Mouse (Mus musculus): ENCODE results near the gene Sema4d.

Sema4d gene

GRCm38 (mm10) chr13:51740776-51741175 lies 52.8 kb downstream of the Sema4d start:
- no peak for DNase-seq (ENCODE audit: low read depth, low spot score)
- no peaks in the 10 kb centered on the region; the same call in 1 of the 2 replicates for H3K36me3 ChIP-seq (ENCODE audit: control insufficient read depth, insufficient read depth, low read length, poor library complexity, severe bottlenecking)
- no peaks in the 10 kb centered on the region for H3K27me3 ChIP-seq (ENCODE audit: control insufficient read depth, insufficient read depth, low read length, poor library complexity, severe bottlenecking)

- DNase-seq (ENCODE audit: low read depth, low spot score), result no peak
- H3K27me3 ChIP-seq (ENCODE audit: control insufficient read depth, insufficient read depth, low read length, poor library complexity, severe bottlenecking), result no peaks in the 10 kb centered on the region
- H3K36me3 ChIP-seq (ENCODE audit: control insufficient read depth, insufficient read depth, low read length, poor library complexity, severe bottlenecking), result no peaks in the 10 kb centered on the region; the same call in 1 of the 2 replicates
Measured at GRCm38 (mm10) chr13:51739713-51740112, 53.8 kb downstream of the Sema4d start.

- DNase-seq (ENCODE audit: low read depth, low spot score), result no peak
- H3K27me3 ChIP-seq (ENCODE audit: control insufficient read depth, insufficient read depth, low read length, poor library complexity, severe bottlenecking), result no peaks in the 10 kb centered on the region
Measured at GRCm38 (mm10) chr13:51738531-51739117, 54.9 kb downstream of the Sema4d start.

GRCm38 (mm10) chr13:51737949-51738513 lies 55.5 kb downstream of the Sema4d start:
- peak; percentile 57 for DNase-seq (ENCODE audit: low read depth, low spot score)
- Histone ChIP-seq H3K27me3 (ENCODE audit: control insufficient read depth, insufficient read depth, low read length, poor library complexity, severe bottlenecking) (no peaks in the 10 kb centered on the region), H3K36me3 (ENCODE audit: control insufficient read depth, insufficient read depth, low read length, poor library complexity, severe bottlenecking) (no peaks in the 10 kb centered on the region; the same call in 1 of the 2 replicates)

More at GRCm38 (mm10) chr13:51738531-51739117, 54.9 kb downstream of the Sema4d start:
- no peaks in the 10 kb centered on the region; the same call in 1 of the 2 replicates for H3K36me3 ChIP-seq (ENCODE audit: control insufficient read depth, insufficient read depth, low read length, poor library complexity, severe bottlenecking)

- Histone ChIP-seq H3K36me3 (ENCODE audit: control insufficient read depth, insufficient read depth, low read length, poor library complexity, severe bottlenecking) (no peaks in the 10 kb centered on the region; the same call in 1 of the 2 replicates), H3K27me3 (ENCODE audit: control insufficient read depth, insufficient read depth, low read length, poor library complexity, severe bottlenecking) (no peaks in the 10 kb centered on the region)
- DNase-seq (ENCODE audit: low read depth, low spot score), result peak; percentile 44
Measured at GRCm38 (mm10) chr13:51737033-51737948, 56.3 kb downstream of the Sema4d start.

GRCm38 (mm10) chr13:51736007-51736911 lies 57.3 kb downstream of the Sema4d start:
- no peaks in the 10 kb centered on the region; the same call in 1 of the 2 replicates for H3K36me3 ChIP-seq (ENCODE audit: control insufficient read depth, insufficient read depth, low read length, poor library complexity, severe bottlenecking)
- no peaks in the 10 kb centered on the region for H3K27me3 ChIP-seq (ENCODE audit: control insufficient read depth, insufficient read depth, low read length, poor library complexity, severe bottlenecking)
- peak; percentile 46 for DNase-seq (ENCODE audit: low read depth, low spot score)

GRCm38 (mm10) chr13:51734556-51734955 lies 59.0 kb downstream of the Sema4d start:
- DNase-seq (ENCODE audit: low read depth, low spot score), result peak; percentile 82
- no peaks in the 10 kb centered on the region; the same call in 1 of the 2 replicates for H3K36me3 ChIP-seq (ENCODE audit: control insufficient read depth, insufficient read depth, low read length, poor library complexity, severe bottlenecking)
- H3K27me3 ChIP-seq (ENCODE audit: control insufficient read depth, insufficient read depth, low read length, poor library complexity, severe bottlenecking), result no peaks in the 10 kb centered on the region

GRCm38 (mm10) chr13:51732097-51732664 lies 61.4 kb downstream of the Sema4d start:
- Histone ChIP-seq H3K27me3 (ENCODE audit: control insufficient read depth, insufficient read depth, low read length, poor library complexity, severe bottlenecking) (no peaks in the 10 kb centered on the region), H3K36me3 (ENCODE audit: control insufficient read depth, insufficient read depth, low read length, poor library complexity, severe bottlenecking) (no peaks in the 10 kb centered on the region; the same call in 1 of the 2 replicates)
- DNase-seq (ENCODE audit: low read depth, low spot score), result peak; percentile 74

GRCm38 (mm10) chr13:51731474-51731873 lies 62.1 kb downstream of the Sema4d start:
- no peaks in the 10 kb centered on the region for H3K27me3 ChIP-seq (ENCODE audit: control insufficient read depth, insufficient read depth, low read length, poor library complexity, severe bottlenecking)
- DNase-seq (ENCODE audit: low read depth, low spot score), result no peak
- no peaks in the 10 kb centered on the region; the same call in 1 of the 2 replicates for H3K36me3 ChIP-seq (ENCODE audit: control insufficient read depth, insufficient read depth, low read length, poor library complexity, severe bottlenecking)

- peak; percentile 52 for DNase-seq (ENCODE audit: low read depth, low spot score)
- Histone ChIP-seq H3K27me3 (ENCODE audit: control insufficient read depth, insufficient read depth, low read length, poor library complexity, severe bottlenecking) (no peaks in the 10 kb centered on the region), H3K36me3 (ENCODE audit: control insufficient read depth, insufficient read depth, low read length, poor library complexity, severe bottlenecking) (no peaks in the 10 kb centered on the region; the same call in 1 of the 2 replicates)
Measured at GRCm38 (mm10) chr13:51729887-51730361, 63.6 kb downstream of the Sema4d start.

GRCm38 (mm10) chr13:51727364-51727763 lies 66.2 kb downstream of the Sema4d start:
- Histone ChIP-seq H3K27me3 (ENCODE audit: control insufficient read depth, insufficient read depth, low read length, poor library complexity, severe bottlenecking) (no peaks in the 10 kb centered on the region), H3K36me3 (ENCODE audit: control insufficient read depth, insufficient read depth, low read length, poor library complexity, severe bottlenecking) (no peaks in the 10 kb centered on the region)
- DNase-seq (ENCODE audit: low read depth, low spot score), result no peak

- peaks cover 2% of the 10 kb centered on the region; the same call in 1 of the 2 replicates for H3K36me3 ChIP-seq (ENCODE audit: control insufficient read depth, insufficient read depth, low read length, poor library complexity, severe bottlenecking)
- DNase-seq (ENCODE audit: low read depth, low spot score), result no peak
- H3K27me3 ChIP-seq (ENCODE audit: control insufficient read depth, insufficient read depth, low read length, poor library complexity, severe bottlenecking), result no peaks in the 10 kb centered on the region
Measured at GRCm38 (mm10) chr13:51725926-51726574, 67.5 kb downstream of the Sema4d start.

- no peaks in the 10 kb centered on the region for H3K27me3 ChIP-seq (ENCODE audit: control insufficient read depth, insufficient read depth, low read length, poor library complexity, severe bottlenecking)
- DNase-seq (ENCODE audit: low read depth, low spot score), result no peak
- peaks cover 4% of the 10 kb centered on the region; the same call in 1 of the 2 replicates for H3K36me3 ChIP-seq (ENCODE audit: control insufficient read depth, insufficient read depth, low read length, poor library complexity, severe bottlenecking)
Measured at GRCm38 (mm10) chr13:51725446-51725845, 68.1 kb downstream of the Sema4d start.

Measured in splenic B cell, adult 2 months (primary cell).